Mouse (Mus musculus): ENCODE measurements around the gene Heatr4.

Gene Heatr4

GRCm38 (mm10) chr12:83998341-83999107, 13.9 kb upstream of the Heatr4 start:
- peak; percentile 94 for ATAC-seq (ENCODE audit: low TSS enrichment)

DNA sequence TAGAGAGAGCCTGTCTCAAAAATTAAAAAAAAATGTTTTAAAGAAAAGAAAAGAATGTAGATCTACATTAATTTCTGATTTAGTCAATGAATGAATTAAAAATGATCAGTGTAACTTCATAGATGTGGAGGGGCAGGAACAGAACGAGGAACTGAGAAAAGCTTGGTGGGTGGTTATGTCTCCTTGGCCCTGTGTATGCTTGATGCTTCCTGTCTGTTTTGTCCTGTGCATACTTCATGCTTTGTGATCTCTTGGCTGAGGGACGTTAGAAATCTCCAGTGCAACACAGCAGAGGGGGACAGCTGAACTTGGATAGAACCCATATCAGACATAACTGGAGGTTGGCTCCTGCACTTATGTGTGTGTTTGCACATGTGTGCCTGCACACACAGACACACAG, 12.6 kb upstream of the Heatr4 start:
- no peak for ATAC-seq (ENCODE audit: low TSS enrichment)

- no peak for ATAC-seq (ENCODE audit: low TSS enrichment)
These were observed 4.7 kb upstream of the Heatr4 start for GRCm38 (mm10) chr12:83989378-83989777.

- ATAC-seq (ENCODE audit: low TSS enrichment), result no peak
These were observed 3.8 kb upstream of the Heatr4 start for GRCm38 (mm10) chr12:83988483-83988882.

DNA sequence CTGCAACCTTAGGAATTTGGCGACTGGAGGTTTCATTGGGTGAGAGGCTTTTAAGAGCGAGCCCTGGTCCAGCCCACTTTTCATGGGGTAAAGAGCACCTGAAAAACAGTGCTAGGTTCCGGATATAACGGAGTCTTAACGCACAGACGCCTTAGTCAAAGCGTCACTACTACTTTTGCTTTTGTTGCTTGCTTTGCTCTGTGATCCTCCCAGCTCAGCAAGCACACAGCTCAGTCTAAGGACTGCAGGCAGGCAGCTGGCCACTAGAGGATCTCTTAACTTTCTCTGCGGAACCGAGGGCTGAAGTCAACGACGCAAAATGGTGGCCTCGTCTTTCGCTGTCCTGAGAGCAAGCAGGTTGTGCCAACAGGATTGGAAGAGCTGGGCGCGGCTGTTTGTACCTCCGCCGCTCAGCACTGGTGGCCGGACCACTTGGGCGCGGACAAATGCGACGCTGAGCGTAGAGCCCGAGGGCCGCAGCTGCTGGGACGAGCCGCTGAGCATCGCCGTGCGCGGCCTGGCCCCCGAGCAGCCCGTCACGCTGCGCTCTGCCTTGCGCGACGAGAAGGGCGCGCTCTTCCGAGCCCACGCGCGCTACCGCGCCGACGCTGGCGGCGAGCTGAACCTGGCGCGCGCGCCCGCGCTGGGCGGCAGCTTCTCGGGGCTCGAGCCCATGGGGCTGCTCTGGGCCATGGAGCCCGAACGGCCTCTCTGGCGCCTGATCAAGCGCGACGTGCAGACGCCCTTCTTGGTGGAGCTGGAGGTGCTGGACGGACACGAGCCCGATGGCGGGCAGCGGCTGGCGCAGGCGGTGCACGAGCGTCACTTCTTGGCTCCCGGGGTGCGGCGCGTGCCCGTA, 3.2 kb upstream of the Heatr4 start, which contains the start of gene Acot2:
Gene Acot2 (plus strand): TSS at position 279 of the 859 bp plus-strand sequence.
- ATAC-seq (ENCODE audit: low TSS enrichment), result peak; percentile 92

- 0 out of 2 replicates have a peak, but pooled peaks have one; percentile 5 for ATAC-seq (ENCODE audit: low TSS enrichment)
These were observed 2.6 kb upstream of the Heatr4 start for GRCm38 (mm10) chr12:83987242-83987582.

DNA sequence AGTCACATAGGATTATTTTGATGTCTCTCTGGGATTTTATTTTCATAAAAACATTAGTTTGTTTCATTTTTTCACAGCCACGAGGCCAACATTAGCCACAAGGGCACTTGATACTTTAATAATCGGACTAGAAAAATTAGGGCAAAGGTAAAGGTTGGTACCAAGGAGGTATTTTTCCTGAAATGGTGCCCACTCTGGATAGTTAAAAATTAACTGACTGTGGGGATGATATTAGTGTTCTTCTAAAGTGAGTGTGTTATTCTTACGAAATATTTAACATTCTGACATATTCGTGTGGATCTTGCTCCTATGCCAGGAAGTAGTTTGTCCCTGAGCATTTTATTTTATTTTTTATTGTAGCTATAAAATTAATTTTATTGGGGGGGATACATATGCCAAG, 3.0 kb downstream of the Heatr4 start:
- no peak for ATAC-seq (ENCODE audit: low TSS enrichment)

- ATAC-seq (ENCODE audit: low TSS enrichment), result no peak
These were observed 5.8 kb downstream of the Heatr4 start for GRCm38 (mm10) chr12:83978862-83979261.

DNA sequence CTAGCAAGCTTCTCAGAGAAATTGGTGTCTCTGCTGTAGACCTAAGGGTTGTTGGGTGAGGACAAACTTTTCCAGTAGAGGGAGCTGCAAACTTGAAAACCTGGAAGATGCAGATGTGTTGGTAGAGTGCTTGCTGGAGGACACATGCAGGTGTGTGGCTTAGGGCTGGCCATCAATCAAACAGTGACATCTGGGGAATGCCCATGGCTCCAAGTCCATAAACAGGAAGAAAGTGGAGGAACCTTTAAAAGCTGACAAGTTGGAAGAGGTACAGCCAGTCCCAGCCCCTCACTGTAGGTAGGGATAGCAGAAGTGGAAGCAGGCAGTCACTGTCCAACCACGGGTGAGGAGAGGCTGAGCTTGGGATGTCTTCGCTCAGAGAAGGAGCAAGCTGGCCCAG, 12.5 kb downstream of the Heatr4 start:
- peak; percentile 81; the same call in 1 of the 2 replicates for ATAC-seq (ENCODE audit: low TSS enrichment)

DNA sequence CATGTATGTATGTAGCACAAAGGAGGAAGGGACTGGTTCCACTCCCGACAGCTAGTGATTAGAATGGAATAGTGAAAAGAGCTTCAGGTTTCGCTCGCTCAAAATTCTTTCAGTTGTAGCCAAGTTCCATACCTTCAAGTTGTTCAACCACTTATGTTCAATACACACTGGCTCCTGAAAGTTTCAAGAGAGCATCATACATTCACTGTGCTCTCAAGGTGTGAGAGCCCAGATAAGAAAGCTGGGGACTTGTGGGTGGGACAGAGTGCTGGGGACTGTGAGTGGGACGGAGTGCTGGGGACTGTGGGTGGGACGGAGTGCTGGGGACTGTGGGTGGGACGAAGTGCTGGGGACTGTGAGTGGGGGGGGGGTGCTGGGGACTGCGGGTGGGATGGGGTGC, 19.4 kb downstream of the Heatr4 start:
- ATAC-seq (ENCODE audit: low TSS enrichment), result no peak

DNA sequence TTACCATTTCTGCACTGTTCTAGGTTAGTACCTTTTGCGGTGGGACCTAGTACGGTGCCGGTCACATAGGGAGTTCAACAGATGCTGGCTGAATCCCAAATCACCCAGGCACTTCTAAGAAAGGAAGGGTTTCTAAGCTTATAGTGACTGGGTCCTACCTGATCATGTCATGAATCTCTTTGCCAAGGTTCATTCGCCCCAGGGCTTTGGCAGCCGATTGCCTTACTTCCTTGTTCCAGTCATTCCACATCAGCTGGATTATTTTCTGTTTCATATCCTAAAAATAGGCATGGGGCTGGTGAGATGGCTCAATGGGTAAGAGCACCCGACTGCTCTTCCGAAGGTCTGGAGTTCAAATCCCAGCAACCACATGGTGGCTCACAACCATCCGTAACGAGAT, 26.4 kb downstream of the Heatr4 start:
- no peak for ATAC-seq (ENCODE audit: low TSS enrichment)

DNA sequence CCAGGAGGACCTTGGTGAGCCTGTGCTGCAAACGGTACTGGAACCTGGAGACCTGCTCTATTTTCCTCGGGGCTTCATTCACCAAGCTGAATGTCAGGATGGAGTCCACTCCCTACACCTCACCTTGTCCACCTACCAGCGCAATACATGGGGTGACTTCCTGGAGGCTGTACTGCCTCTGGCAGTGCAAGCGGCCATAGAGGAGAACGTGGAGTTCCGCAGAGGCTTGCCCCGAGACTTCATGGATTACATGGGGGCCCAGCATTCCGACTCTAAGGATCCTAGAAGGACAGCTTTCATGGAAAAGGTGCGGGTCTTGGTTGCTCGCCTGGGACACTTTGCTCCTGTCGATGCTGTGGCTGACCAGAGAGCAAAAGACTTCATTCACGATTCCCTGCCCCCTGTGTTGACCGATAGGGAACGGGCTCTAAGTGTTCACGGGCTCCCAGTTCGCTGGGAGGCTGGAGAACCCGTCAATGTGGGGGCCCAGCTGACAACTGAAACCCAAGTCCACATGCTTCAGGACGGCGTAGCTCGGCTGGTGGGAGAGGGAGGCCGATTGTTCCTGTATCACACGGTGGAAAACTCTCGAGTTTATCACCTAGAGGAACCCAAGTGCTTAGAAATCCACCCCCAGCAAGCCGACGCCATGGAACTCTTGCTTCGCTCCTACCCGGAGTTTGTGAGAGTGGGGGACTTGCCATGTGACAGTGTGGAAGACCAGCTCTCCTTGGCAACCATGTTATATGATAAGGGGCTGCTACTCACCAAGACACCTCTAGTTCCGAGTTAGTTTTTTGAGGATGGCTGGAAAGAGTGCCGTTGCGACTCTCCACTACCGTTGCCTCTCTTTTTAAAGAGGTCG, 32.7 kb downstream of the Heatr4 start:
- no peak for ATAC-seq (ENCODE audit: low TSS enrichment)

GRCm38 (mm10) chr12:83950840-83951701, 33.6 kb downstream of the Heatr4 start:
- peak; percentile 11 for ATAC-seq (ENCODE audit: low TSS enrichment)

DNA sequence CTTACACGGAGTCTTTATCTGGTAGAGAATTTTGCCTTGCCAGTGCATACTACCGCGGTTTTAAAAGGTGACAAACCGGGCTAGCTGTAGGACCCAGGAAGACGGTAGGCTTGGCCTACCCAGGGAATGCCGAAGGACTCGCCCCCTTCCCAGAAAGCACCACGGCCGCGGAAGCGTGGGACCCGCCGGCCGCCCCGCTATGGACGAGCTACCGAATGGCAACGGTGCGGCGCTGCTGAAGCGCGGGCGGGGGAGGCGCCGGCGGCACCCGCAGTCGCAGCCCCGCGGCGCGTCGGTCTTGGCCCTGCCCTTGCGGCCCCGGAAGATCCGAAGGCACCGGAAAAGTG, 34.2 kb downstream of the Heatr4 start, which contains the start of gene Riox1:
Gene Riox1 (plus strand): TSS at position 116 of the 347 bp plus-strand sequence.
- peak; percentile 95 for ATAC-seq (ENCODE audit: low TSS enrichment)

- ATAC-seq (ENCODE audit: low TSS enrichment), result no peak
These were observed 34.7 kb downstream of the Heatr4 start for GRCm38 (mm10) chr12:83949776-83950492.

DNA sequence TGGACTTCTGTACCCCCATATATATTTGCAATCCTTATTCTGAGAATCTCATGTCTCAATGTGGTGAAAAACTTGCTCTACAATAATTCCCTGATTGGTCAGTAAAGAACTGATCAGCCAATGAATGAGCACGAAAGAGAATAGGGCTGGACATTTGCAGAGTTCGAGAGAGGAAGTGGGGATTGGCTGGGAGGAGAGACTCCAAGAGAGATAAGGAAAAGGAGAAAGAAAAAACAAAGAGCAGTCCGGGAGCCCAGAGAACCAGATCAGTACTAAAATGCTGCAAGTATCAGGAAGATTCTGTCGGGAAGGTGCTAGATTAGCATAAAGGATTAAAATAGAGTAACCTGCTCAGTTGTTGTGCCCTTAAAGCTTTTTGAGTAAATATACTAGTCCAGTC, 35.6 kb downstream of the Heatr4 start:
- no peak for ATAC-seq (ENCODE audit: low TSS enrichment)

GRCm38 (mm10) chr12:83947260-83947811, 37.3 kb downstream of the Heatr4 start:
- no peak for ATAC-seq (ENCODE audit: low TSS enrichment)

- no peak for ATAC-seq (ENCODE audit: low TSS enrichment)
These were observed 42.7 kb downstream of the Heatr4 start for GRCm38 (mm10) chr12:83941938-83942337.

- ATAC-seq (ENCODE audit: low TSS enrichment), result no peak
These were observed 44.6 kb downstream of the Heatr4 start for GRCm38 (mm10) chr12:83940031-83940430.

DNA sequence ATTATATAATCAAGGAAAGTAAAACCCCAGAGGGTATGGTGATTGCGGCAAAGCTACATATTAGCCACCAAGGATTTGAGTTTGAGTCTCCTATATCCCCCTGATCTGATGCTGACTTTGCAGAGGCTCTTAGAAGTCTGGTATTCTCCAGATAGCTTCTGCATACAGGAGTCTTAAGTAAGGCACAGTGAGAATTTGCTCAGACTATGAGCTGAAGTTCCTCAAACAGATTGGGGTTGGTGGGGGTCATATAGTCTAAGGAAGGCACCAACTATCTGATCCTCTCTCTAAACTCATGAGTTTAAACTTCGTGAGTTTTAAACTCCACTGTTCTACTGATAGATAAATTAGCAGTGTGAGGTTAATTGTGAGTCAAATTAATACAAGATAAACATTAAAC, 45.3 kb downstream of the Heatr4 start:
- no peak for ATAC-seq (ENCODE audit: low TSS enrichment)
